Mouse (Mus musculus) embryonic fibroblast, embryonic 13.5 days (primary cell): Measurements from ENCODE around the gene Emc8. TPM values are rescaled to one million over a fixed set of nuclear protein-coding genes. Genes with fewer than 3 reads are reported as not detected.

Source experiments
- H3K27ac ChIP-seq: 2 replicates; pipeline ENCODE4 v1.5.1; 2012; ENCODE audit warnings: low read length, control low read depth, inconsistent platforms; ENCODE audit not compliant: insufficient read depth
- H3K4me1 ChIP-seq: 2 replicates; pipeline ENCODE4 v1.6.1; 2011; ENCODE audit warnings: low read length; ENCODE audit not compliant: control insufficient read depth, insufficient read depth
- H3K4me3 ChIP-seq: 2 replicates; pipeline ENCODE4 v1.5.1; 2011; ENCODE audit warnings: mild to moderate bottlenecking, control low read depth, low read length; ENCODE audit not compliant: insufficient read depth
- CTCF ChIP-seq: IDR thresholded peaks from 2 replicates; pipeline ENCODE4 v1.5.1; 2011; ENCODE audit warnings: mild to moderate bottlenecking, control low read depth, low read length, moderate library complexity, borderline replicate concordance; ENCODE audit not compliant: insufficient read depth
- POLR2A ChIP-seq: IDR thresholded peaks from 2 replicates; pipeline ENCODE4 v1.6.1; 2011; ENCODE audit warnings: low read depth, mild to moderate bottlenecking, control low read depth, low read length, moderate library complexity
- polyA plus RNA-seq: library from polyadenylated mRNA; stranded (reverse); fragments of >200 nt; gene quantifications from 2 replicates; pipeline ENCODE4 v1.2.4, GENCODE M21; 2011; ENCODE audit warnings: low read depth; ENCODE audit not compliant: missing spikeins, insufficient read length

Emc8 gene
- polyA plus RNA-seq, 1 experiment = 53.5 TPM

GRCm38 (mm10) chr8:120610824-120611223 is 57.5 kb downstream of the Emc8 start:
- no peak for TF ChIP-seq POLR2A
- TF ChIP-seq CTCF = no peak
- H3K27ac ChIP-seq = no peak overlapping the region

GRCm38 (mm10) chr8:120607885-120608284 is 60.5 kb downstream of the Emc8 start:
- Histone ChIP-seq H3K4me1 (no peaks in the 10 kb centered on the region), H3K4me3 (no peak overlapping the region), H3K27ac (no peak overlapping the region)
- TF ChIP-seq CTCF (peak; percentile 42; the same call in 1 of the 2 replicates), POLR2A (no peak)

More at GRCm38 (mm10) chr8:120610824-120611223, 57.5 kb downstream of the Emc8 start:
- Histone ChIP-seq H3K4me3 (no peak overlapping the region), H3K4me1 (no peaks in the 10 kb centered on the region)

GRCm38 (mm10) chr8:120607460-120607859 is 60.9 kb downstream of the Emc8 start:
- no peak overlapping the region for H3K27ac ChIP-seq
- TF ChIP-seq POLR2A (no peak), CTCF (no peak)
- H3K4me3 ChIP-seq = no peak overlapping the region
- H3K4me1 ChIP-seq = no peaks in the 10 kb centered on the region

Other genes with a start within 250 kb of the Emc8 start
- 31.3 and 33.7 TPM in 2 replicates for gene Gins2, start 79.3 kb downstream of the Emc8 start, polyA plus RNA-seq
- gene 1190005I06Rik, start 20.9 kb downstream of the Emc8 start, polyA plus RNA-seq = 0.75 and 2.2 TPM in 2 replicates
- 1.2 TPM in 1 of 2 replicates, not detected in the other for gene Gm27021, start 494 bp downstream of the Emc8 start, polyA plus RNA-seq
- 409 and 465 TPM in 2 replicates for gene Cox4i1, start 351 bp downstream of the Emc8 start, polyA plus RNA-seq
- 0.39 TPM in 1 of 2 replicates, not detected in the other for gene Irf8, start 67.8 kb upstream of the Emc8 start, polyA plus RNA-seq